Mouse (Mus musculus) forebrain, embryonic 10.5 days (tissue): Measurements from ENCODE around the gene Borcs6. TPM values are rescaled to one million over a fixed set of nuclear protein-coding genes. Genes with fewer than 3 reads are reported as not detected.

Experiments
- DNase-seq: peaks from one replicate; pipeline ENCODE4 v3.0.0-alpha.2; 2017; ENCODE audit warnings: low spot score; ENCODE audit errors: extremely low spot score
- H3K27ac ChIP-seq: fragments of 300-500 bp; sonication (generic); 2 replicates; pipeline ENCODE4 v1.5.1; 2016; ENCODE audit warnings: mild to moderate bottlenecking
- H3K27me3 ChIP-seq: fragments of 300-500 bp; sonication (generic); 2 replicates; pipeline ENCODE4 v1.6.1; 2016; ENCODE audit warnings: mild to moderate bottlenecking; ENCODE audit not compliant: poor library complexity, severe bottlenecking
- H3K36me3 ChIP-seq: fragments of 300-500 bp; sonication (generic); replicated peaks from 2 replicates; pipeline ENCODE4 v1.6.1; 2016; ENCODE audit warnings: mild to moderate bottlenecking, moderate library complexity
- H3K4me1 ChIP-seq: fragments of 300-500 bp; sonication (generic); 2 replicates; pipeline ENCODE4 v1.6.1; 2016
- H3K4me3 ChIP-seq: fragments of 300-500 bp; sonication (generic); 2 replicates; pipeline ENCODE4 v1.5.1; 2016; ENCODE audit warnings: mild to moderate bottlenecking, moderate library complexity
- H3K9me3 ChIP-seq: fragments of 300-500 bp; sonication (generic); 2 replicates; pipeline ENCODE4 v1.6.1; 2016; ENCODE audit warnings: mild to moderate bottlenecking, moderate library complexity
- WGBS: fragments of 180-500 bp; shearing (Covaris S2); methylation state at CpG from one replicate; pipeline ENCODE4 v1.1.7; 2016; 5-methylcytosine and 5-hydroxymethylcytosine counted together
- polyA plus RNA-seq: library from polyadenylated mRNA; unstranded; fragments of >200 nt; fragmentation: Nextera tagmentation; extraction: Ambion mirVana; gene quantifications from 2 replicates; pipeline ENCODE4 v1.2.1, GENCODE M21; 2016

The Borcs6 gene
- polyA plus RNA-seq, 1 experiment from 2014 or later: 3.8 TPM

GRCm38 (mm10) chr11:69035849-69036248 lies 23.7 kb upstream of the Borcs6 start:
- DNase-seq: peak; percentile 83
- Histone ChIP-seq H3K9me3 (no peaks in the 10 kb centered on the region), H3K4me1 (peaks cover 35% of the 10 kb centered on the region), H3K4me3 (peak overlapping the region; percentile 64), H3K27ac (peak overlapping the region; percentile 81), H3K36me3 (peaks cover 55% of the 10 kb centered on the region), H3K27me3 (no peaks in the 10 kb centered on the region)
- 10% methylated on average over 8 of the region's 8 CpGs for WGBS

- Histone ChIP-seq H3K4me1 (peaks cover 35% of the 10 kb centered on the region), H3K4me3 (peak overlapping the region; percentile 64), H3K36me3 (peaks cover 46% of the 10 kb centered on the region), H3K9me3 (no peaks in the 10 kb centered on the region), H3K27ac (peak overlapping the region; percentile 87), H3K27me3 (no peaks in the 10 kb centered on the region)
- DNase-seq: peak; percentile 89
- WGBS: 10% methylated on average over 20 of the region's 20 CpGs
Measured at GRCm38 (mm10) chr11:69036486-69037230, 22.9 kb upstream of the Borcs6 start.

DNA sequence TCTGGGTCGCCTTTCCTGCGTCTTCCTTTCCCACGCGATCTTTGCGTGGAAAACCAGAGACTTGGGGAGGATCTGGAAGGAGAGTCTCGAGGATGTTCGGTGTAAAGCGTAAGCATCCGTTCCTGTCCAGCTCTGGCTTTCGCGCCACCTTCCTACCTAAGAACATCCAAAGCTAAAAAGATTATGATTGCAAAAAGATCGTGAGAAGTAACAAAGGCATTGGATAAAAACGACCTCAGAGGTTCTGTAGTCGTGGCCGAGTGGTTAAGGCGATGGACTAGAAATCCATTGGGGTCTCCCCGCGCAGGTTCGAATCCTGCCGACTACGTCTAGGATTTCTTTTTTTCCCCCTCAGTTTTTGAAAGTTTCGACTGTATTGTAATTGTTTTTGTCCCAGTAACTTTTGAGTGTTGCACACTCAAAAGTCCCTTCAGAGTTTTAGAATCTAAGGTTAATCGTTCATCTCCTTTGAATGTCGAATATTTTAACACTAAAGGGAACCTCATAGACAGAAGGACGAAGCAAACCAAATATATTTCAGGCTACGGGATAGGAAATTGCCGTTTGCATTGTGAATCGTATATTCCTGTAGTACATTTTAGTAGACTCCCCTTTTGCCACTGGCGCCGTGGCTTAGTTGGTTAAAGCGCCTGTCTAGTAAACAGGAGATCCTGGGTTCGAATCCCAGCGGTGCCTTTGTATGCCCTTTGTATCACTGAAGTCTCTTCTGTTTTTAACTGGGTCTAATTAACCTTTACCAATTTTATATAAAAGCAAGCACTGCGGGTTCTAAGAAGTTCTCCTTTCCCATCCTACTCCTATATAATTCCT lies 22.1 kb upstream of the Borcs6 start:
- peak overlapping the region; percentile 87 for H3K27ac ChIP-seq

DNA sequence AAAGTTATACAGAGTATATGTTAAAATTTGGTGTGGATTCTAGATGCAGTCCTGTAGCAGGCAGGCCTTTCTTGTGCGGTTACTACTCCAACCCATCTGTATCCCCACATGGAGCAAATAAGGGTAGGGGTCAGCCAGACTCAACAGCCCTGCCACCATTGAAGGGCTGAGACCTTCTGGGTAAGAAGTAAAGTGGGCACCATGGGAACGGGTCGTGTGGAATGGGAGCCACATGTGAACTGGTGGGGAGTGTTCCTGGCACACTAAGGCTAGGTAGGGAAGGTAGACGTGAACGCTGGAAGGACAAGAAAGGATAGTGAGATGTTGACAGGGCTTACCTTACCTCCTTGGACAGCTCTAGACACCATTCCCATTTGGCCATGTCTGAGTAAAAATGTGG lies 21.3 kb upstream of the Borcs6 start:
- Histone ChIP-seq H3K9me3 (no peaks in the 10 kb centered on the region), H3K36me3 (peaks cover 33% of the 10 kb centered on the region), H3K27me3 (no peaks in the 10 kb centered on the region), H3K27ac (no peak overlapping the region), H3K4me3 (peak overlapping the region; percentile 64), H3K4me1 (peaks cover 35% of the 10 kb centered on the region)
- 76% methylated on average over 5 of the region's 5 CpGs for WGBS
- no peak for DNase-seq

More for the DNA sequence above, 22.1 kb upstream of the Borcs6 start:
- peaks cover 40% of the 10 kb centered on the region for H3K36me3 ChIP-seq
- H3K27me3 ChIP-seq: no peaks in the 10 kb centered on the region
- H3K4me1 ChIP-seq: peaks cover 35% of the 10 kb centered on the region
- H3K4me3 ChIP-seq: peak overlapping the region; percentile 64
- DNase-seq: peak; percentile 89
- WGBS: under 1% methylated on average over 34 of the region's 34 CpGs
- H3K9me3 ChIP-seq: no peaks in the 10 kb centered on the region

GRCm38 (mm10) chr11:69045531-69046394 lies 13.8 kb upstream of the Borcs6 start, which contains the start of gene Aurkb:
Gene Aurkb (plus strand): TSS chr11:69045647.
- Histone ChIP-seq H3K4me3 (peak within 1 kb of the TSS; percentile 67), H3K27ac (peak within 1 kb of the TSS; percentile 96), H3K4me1 (peaks cover 34% of the 10 kb centered on the region), H3K36me3 (peaks cover 38% of the 10 kb centered on the region), H3K27me3 (no peaks in the 10 kb centered on the region), H3K9me3 (no peaks in the 10 kb centered on the region)
- peak; percentile 90 for DNase-seq
- WGBS: under 1% methylated on average over 54 of the region's 54 CpGs

DNA sequence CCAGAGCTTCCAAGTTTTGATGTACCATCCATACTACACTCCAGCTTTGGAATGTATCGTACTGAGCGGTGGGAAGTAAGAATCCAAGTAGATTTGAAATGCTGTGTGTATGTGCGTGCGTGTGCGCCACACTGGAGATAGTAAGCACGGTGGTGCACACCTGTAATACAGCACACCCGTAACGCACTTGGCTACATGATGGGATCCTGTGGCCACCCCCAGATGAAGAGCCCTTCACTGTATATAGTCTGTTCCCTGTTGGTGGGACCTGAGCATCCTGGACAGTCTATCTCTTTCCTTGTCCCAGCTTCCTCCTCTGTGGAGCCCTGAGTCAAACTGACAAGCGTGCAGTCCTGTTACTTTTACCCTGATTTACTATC lies 13.1 kb upstream of the Borcs6 start:
- Histone ChIP-seq H3K36me3 (peaks cover 44% of the 10 kb centered on the region), H3K27me3 (no peaks in the 10 kb centered on the region), H3K9me3 (no peaks in the 10 kb centered on the region), H3K4me3 (peak overlapping the region; percentile 67), H3K4me1 (peaks cover 35% of the 10 kb centered on the region), H3K27ac (peak overlapping the region; percentile 96)
- no peak for DNase-seq
- WGBS: 19% methylated on average over 9 of the region's 9 CpGs

DNA sequence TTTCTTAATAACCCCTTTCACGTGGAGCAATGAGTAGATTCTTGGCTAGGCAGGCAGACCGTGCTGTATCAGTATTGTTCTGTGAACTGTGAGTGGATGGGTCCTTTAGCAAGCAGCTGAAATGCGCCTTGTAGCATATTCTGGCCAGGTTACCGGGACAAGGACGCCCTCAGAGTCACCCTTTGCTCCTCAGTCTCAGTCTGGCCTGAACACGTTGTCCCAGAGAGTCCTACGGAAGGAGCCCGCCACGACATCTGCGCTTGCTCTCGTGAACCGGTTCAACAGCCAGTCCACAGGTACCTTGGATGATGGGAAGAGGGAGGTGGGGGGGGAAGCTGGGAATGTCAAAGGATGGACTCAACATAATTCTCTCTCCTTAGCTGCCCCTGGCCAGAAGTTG lies 11.9 kb upstream of the Borcs6 start:
- Histone ChIP-seq H3K27ac (no peak overlapping the region), H3K27me3 (no peaks in the 10 kb centered on the region), H3K4me1 (peaks cover 35% of the 10 kb centered on the region), H3K9me3 (no peaks in the 10 kb centered on the region), H3K36me3 (peaks cover 56% of the 10 kb centered on the region), H3K4me3 (peak overlapping the region; percentile 67)
- no peak for DNase-seq
- 91% methylated on average over 12 of the region's 12 CpGs for WGBS

DNA sequence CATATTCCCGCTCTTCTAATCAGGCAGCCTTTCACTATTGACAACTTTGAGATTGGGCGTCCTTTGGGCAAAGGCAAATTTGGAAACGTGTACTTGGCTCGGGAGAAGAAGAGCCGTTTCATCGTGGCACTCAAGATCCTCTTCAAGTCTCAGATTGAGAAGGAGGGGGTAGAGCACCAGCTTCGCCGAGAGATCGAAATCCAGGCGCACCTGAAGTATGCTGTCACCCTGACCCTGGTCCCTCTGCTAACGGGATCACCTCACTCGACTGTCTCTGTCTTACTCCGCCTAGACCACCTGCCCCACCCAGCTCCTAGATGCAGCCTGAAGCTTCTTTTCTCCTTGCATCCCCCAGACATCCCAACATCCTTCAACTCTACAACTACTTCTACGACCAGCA lies 11.4 kb upstream of the Borcs6 start:
- no peak for DNase-seq
- 94% methylated on average over 14 of the region's 14 CpGs for WGBS
- Histone ChIP-seq H3K4me3 (peak overlapping the region; percentile 67; the same call in 1 of the 2 replicates), H3K9me3 (no peaks in the 10 kb centered on the region), H3K4me1 (peaks cover 35% of the 10 kb centered on the region), H3K27me3 (no peaks in the 10 kb centered on the region), H3K36me3 (peaks cover 62% of the 10 kb centered on the region), H3K27ac (no peak overlapping the region)

GRCm38 (mm10) chr11:69050748-69051147 lies 8.8 kb upstream of the Borcs6 start:
- H3K36me3 ChIP-seq: peaks cover 76% of the 10 kb centered on the region
- no peaks in the 10 kb centered on the region for H3K27me3 ChIP-seq
- DNase-seq: no peak
- no peak overlapping the region for H3K4me3 ChIP-seq
- H3K27ac ChIP-seq: no peak overlapping the region
- H3K4me1 ChIP-seq: peaks cover 35% of the 10 kb centered on the region
- WGBS: 92% methylated on average over 8 of the region's 8 CpGs
- no peaks in the 10 kb centered on the region for H3K9me3 ChIP-seq

- H3K27me3 ChIP-seq: no peaks in the 10 kb centered on the region
- H3K27ac ChIP-seq: no peak overlapping the region
- peaks cover 76% of the 10 kb centered on the region for H3K36me3 ChIP-seq
- no peak for DNase-seq
- 80% methylated on average over 4 of the region's 4 CpGs for WGBS
- H3K4me1 ChIP-seq: peaks cover 30% of the 10 kb centered on the region
- H3K4me3 ChIP-seq: no peak overlapping the region; the same call in 1 of the 2 replicates
- H3K9me3 ChIP-seq: no peaks in the 10 kb centered on the region
Measured at GRCm38 (mm10) chr11:69051771-69052170, 7.7 kb upstream of the Borcs6 start.

GRCm38 (mm10) chr11:69052824-69053421 lies 6.6 kb upstream of the Borcs6 start:
- peaks cover 18% of the 10 kb centered on the region for H3K4me1 ChIP-seq
- WGBS: 91% methylated on average over 2 of the region's 2 CpGs
- H3K27me3 ChIP-seq: no peaks in the 10 kb centered on the region
- H3K36me3 ChIP-seq: peaks cover 67% of the 10 kb centered on the region
- H3K4me3 ChIP-seq: no peak overlapping the region
- H3K27ac ChIP-seq: no peak overlapping the region
- no peaks in the 10 kb centered on the region for H3K9me3 ChIP-seq
- DNase-seq: no peak

DNA sequence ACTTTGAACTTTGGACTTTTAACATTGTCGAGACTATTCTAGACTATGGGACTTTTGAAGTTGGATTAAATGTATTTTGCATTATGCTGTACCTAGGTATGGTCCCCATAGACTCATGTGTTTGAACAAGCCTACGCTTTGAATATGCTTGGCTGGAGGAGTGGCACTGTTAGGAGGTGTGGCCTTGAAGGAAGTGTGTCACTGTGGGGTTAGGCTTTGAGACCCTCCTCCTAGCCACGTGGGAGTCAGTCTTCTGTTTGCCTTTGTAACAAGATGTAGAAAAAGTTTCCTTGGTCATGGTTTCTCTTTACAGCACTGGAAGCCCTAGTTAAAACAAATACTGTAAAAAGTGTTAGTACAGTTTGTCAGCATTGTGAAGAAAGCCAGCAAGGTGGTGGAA lies 5.7 kb upstream of the Borcs6 start:
- H3K36me3 ChIP-seq: peaks cover 57% of the 10 kb centered on the region
- H3K27ac ChIP-seq: no peak overlapping the region
- DNase-seq: no peak
- peaks cover 21% of the 10 kb centered on the region for H3K4me1 ChIP-seq
- H3K9me3 ChIP-seq: no peaks in the 10 kb centered on the region
- no peak overlapping the region; the same call in 1 of the 2 replicates for H3K4me3 ChIP-seq
- H3K27me3 ChIP-seq: no peaks in the 10 kb centered on the region
- WGBS: 78% methylated on average over 3 of the region's 3 CpGs
